Mouse (Mus musculus) brain, embryonic 18.5 days (tissue): Measurements from ENCODE around the gene Jmjd7.

Experiments
- DNase-seq: peaks from one replicate; pipeline ENCODE4 v3.0.0-alpha.2; 2012; ENCODE audit warnings: low read depth, low spot score

The Jmjd7 gene

GRCm38 (mm10) chr2:120011462-120012200 is 15.7 kb upstream of the Jmjd7 start:
- DNase-seq: no peak

DNA sequence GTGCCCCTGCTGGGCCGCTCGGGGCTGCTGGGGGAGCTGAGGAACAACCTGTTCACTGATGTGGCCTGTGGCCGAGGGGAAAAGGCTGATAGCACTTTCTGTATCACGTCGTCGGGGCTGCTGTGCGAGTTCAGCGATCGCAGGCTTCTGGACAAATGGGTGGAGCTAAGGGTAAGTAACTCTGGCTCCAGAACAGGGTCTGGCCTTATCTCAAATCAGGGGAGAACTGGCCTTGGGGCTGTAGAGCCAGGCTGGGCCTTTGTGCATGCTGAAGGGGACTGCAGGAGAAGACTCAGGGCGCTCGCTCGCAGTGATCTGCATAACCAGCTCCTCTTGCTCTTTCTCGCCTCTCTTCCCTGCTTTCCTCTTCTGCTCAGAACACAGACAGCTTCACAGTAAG is 14.4 kb upstream of the Jmjd7 start:
- no peak for DNase-seq

DNA sequence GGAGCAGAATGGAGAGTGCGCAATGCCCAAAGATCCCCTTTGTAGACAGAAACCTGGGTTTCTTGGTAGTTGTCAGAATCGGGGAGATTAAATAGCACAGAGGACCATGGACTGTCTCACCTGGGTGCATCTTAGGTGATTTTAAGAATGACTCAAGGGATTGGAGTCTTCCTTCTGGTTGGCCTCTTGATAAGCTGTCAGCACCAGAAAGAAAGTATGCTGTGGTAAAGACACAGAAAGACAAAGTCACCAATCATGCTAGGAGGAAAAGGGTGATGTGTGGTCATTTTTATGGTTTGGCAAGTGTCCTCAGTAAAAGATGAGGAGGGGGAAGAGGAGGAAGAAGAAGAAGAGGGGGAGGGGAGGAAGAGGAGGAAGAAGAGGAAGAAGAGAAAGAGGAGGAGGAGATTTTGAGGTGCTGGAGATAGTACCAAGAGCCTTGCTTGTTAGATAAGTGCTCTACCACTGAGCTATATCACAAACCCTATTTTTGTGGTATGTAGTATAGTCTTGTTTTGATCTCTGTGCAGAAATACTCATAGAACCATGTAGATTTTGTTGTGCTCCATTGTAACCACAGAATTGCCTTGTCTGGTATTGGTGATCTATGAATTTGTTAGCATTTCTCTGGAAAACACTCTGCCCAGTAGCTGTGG is 13.3 kb upstream of the Jmjd7 start:
- DNase-seq: no peak

GRCm38 (mm10) chr2:120015882-120016281 is 11.4 kb upstream of the Jmjd7 start:
- DNase-seq: no peak

DNA sequence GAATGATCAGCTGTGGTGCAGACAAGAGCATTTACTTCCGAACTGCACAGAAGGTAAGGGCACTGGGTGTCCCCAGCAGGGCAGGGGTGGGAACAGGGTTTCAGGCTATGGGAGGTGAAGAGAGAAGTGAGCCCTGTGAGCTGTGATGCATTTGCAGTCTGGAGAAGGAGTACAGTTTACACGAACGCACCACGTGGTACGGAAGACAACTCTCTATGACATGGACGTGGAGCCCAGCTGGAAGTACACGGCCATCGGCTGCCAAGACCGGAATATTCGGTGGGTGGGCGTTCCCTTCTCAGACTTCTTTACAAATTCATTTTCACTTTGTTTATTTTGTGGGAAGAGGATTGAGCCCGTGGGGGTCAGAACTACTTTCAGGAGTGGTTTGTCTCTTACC is 9.7 kb upstream of the Jmjd7 start:
- DNase-seq: no peak

GRCm38 (mm10) chr2:120024337-120024736 is 2.9 kb upstream of the Jmjd7 start:
- no peak for DNase-seq

GRCm38 (mm10) chr2:120027950-120028331 is 658 bp downstream of the Jmjd7 start:
- DNase-seq: no peak

- no peak for DNase-seq
Measured at GRCm38 (mm10) chr2:120030380-120030779, 3.1 kb downstream of the Jmjd7 start.

DNA sequence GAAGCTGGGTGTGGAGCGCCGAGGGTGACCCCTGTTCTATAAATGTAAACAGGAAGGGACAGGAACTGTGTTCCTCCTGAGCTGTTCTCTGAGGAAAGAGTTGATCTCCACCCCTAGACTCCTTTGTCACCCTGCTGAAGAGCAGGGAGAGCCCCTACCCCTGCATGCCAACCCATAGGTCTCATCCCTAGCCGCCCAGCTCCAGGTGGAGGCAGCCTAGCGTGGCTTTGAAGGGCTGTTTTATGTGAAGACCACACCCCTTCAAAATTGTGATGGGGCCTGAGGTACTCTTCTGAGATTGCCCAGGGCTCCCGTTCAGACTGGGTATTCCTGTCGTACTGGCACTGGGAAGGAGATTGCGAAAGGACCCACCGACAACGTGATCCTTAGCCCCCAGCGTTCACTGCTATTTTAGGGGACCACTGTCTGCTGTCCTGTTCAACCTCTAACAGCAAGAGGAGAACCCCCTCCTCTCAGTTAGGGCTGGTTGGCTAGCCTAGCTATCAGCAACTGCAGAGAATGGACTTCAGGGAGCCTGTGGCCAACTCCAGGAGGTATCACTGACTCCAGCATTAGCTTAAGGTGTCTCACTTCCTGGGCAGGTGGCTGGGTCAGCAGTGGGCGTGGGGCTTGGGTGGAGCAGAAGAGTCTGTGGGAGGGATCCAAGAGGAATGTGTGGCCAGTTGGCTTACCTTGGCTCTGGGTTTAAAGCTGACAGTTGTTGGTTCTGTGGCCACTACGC is 5.6 kb downstream of the Jmjd7 start, which contains the start of gene Pla2g4b:
Gene Pla2g4b (plus strand): TSS at position 692 of the 742 bp plus-strand sequence.
- no peak for DNase-seq

GRCm38 (mm10) chr2:120033726-120034125 is 6.4 kb downstream of the Jmjd7 start:
- DNase-seq: no peak

DNA sequence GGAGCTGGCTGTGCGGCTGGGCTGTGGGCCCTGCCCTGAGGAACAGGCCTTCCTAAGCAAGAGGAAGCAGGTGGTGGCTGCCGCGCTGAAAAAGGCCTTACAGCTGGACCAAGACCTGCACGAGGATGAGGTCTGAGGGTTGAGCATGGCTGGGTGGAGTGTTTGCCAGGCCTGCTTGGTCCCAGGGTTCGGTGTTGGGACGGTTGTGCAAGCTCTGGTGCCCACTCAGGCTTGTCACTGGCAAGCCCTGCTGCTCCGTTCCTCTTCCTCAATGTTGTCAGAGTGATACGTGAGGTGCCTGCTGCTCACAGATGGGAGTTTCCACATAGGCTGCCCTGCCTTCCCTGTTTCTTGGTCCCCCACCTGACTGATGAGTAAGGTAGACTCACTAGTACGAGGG is 10.5 kb downstream of the Jmjd7 start:
- DNase-seq: no peak

DNA sequence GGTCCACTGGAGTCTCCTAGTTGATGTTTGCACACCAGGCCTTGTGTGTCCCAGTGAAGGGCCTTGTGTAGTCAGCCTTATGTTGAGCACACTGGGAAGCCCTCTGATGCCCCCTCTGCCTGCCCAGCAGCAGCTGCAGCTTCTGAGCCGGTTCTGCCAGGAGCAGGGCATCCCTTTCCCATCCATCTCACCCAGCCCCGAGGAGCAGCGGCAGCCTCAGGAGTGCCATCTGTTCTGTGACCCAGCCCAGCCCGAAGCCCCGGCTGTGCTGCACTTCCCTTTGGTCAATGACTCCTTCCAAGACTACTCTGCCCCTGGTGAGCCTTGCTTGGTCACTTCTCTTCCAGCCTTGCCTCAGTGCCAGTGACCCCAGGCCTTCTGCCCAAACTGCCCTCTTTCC is 13.7 kb downstream of the Jmjd7 start:
- no peak for DNase-seq

- DNase-seq: no peak
Measured at GRCm38 (mm10) chr2:120044101-120044603, 16.9 kb downstream of the Jmjd7 start.

DNA sequence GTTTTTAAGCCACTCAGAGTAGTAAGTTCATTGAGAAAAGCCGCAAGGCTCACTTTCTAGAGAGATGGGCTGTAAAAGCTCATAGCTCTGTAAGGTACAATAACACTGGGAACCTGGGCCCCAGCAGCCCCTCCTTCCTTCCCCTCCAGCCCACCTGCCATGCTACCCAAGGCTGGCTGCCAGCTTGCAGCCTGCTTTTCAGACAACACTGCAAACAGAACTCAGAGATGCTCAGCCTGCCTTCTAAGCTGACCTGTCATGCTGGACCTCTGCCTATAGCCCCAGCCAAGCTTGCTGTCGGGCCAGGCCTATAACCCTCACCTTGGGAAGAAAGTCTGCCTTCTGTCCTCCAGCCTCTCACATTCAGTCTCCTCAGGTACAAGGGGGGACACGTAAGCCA is 17.4 kb downstream of the Jmjd7 start:
- DNase-seq: no peak

DNA sequence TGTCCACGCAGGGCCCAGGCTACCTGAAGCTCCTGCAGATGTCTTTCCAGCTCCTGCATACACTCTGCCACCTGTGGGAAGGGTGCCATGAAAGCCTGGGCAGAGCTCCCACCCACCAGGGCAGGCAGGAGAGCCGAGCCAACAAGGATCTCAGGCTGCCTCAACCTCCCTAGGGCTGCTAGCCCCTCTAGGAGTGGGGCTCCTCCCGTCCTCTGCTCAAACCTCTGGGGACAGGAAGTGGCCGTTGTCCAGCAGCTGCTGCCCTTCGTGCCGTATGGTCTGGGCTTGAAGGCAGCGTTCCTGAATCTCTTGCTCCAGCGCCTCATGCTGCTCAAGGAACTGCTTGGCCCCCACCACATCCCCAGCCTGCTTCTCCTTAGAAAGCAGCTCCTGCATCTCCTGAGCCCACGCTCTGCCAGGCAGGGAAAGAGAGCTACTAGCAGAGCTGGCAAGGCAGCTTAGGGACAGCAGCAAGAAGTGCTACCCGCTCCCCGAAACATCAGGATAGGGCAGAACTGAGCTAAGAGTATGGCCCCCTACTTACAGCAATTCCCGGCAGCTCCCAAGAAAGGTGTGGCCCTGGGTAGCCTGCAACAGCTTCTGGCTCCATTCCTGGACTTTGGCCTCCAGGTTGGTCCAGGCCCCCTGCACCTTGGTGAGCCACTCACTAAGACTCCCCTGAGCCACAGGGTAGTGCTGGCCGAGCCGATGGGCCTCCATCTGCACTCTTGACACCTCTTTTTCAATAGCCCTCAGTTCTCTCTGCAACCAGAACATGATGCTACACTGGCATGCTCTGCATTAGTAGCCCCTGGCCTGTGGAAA is 19.4 kb downstream of the Jmjd7 start:
- DNase-seq: no peak

DNA sequence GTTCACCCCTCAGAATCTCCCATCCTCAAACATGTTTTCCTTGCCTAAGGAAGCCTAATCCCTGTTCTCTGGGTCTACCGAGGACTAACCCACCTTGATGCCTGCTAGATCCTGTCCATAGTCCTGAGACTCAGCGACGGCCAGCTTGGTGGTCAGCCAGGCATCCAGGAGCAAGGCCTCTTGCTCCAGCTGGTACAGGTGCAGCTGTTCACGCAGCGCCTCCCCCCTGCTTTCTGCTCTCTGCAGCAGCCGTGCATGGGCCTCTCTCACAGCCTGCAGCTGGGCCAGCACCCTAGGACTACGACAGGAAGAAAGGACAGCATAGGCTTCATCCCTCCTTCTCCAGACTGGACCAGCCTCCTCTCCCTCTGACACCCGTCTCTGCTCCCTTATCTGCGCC is 20.9 kb downstream of the Jmjd7 start:
- no peak for DNase-seq

DNA sequence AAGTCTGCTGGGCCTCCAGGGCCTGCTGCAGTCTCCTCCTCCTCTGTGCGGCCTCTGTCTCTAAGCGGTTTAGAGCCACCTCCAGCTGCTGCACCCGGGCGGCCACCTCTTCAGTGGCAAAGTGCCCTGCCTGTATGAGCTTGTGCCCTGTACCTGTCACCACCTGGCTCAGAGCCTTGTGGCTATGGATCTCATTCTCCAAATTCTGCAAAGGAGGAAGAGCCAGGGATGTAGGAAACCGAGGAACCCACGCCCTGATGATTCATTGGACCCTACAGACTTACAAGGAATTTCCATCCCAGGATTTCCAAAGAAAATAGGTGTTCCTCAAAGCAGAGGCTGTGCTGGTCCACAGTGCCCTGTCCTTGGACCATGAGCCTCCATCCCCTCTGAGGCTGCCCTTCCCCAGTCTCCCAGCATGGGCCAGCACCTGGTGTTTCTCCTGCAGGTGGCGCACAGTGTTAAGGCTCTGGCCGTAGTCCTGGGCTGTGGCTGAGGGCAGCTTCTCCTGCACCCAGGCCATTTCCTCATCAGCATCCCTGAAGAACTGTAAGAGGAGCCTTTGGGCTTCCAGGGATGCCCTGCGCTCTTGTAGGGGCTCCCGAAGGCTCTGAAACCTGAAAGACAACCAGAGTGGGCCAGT is 22.5 kb downstream of the Jmjd7 start:
- no peak for DNase-seq

GRCm38 (mm10) chr2:120051405-120051804 is 24.1 kb downstream of the Jmjd7 start:
- no peak for DNase-seq

DNA sequence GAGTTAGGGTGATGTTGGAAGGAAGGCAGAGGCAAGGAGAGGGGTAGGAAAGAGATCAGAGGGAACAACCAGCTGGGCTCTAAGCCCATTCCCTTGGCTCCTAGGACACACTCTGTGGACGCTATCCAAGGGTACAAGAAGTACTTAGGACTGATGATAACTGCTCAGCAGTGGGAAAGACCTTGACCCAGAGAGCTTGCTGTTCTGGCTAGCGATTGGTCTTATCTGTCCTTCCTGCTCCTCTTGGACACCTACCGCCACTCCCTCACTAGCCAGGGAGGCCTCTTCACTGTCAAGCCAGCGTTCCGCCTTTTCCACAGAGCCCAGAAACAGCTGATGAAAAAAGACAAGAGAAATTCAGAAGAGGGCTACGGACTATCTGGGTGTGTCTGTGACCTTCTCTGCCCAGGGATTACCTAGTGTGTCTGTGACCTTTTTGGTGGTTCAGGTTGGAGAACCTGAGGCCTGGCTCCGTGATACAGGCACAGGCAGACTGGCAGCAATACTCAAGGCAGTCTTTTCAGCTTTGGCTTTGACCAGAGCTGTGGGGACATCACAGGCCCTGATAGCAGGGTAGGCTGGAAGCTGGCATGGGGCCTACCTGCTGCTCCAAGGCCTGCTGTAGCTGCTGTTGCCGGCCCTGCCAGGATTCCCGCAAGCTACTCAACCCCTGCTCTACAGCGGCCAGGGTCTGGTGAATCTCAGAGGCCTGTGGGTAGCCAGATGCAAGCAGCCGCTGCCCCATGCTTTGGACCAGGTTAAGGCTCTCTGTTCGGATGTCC is 27.7 kb downstream of the Jmjd7 start:
- no peak for DNase-seq

DNA sequence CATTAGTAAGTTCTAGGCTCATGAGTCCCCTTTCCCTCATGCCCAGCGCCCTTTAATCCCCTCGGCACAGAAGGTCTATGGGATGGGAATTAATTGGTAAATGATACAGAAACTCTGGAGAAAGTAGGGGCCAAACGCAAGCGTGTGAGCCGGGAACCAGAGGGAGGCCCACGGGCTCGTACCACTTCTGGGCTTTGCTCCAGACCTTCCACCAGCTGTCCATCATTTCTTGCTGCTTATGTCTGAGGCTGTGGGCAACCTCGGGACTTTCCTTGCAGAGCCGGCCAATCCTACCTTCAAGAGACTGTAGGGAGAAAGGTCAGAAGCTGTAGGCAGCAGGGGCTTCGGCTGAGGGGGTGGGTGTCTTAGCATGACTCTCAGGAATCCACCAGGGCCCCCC is 28.6 kb downstream of the Jmjd7 start:
- no peak for DNase-seq
